8 mouse cellular contexts compared by ENCODE assay signal in genomic region chr1:105663171-105663961, GRCm38 (mm10). TPM values are rescaled to one million over a fixed set of nuclear protein-coding genes. Genes with fewer than 3 reads are reported as not detected.
DNase-seq lines count a peak whose midpoint lies in the region; ATAC-seq and TF ChIP-seq lines count a peak whose summit lies in the region.

TSS of gene Pign (minus strand) at chr1:105663677.
TSS of gene Relch (plus strand) at chr1:105663861.

- H3K4me2 ChIP-seq in heart, embryonic 12.5 days = peak within 1 kb of the TSS; percentile 91
- H3K4me2 ChIP-seq in kidney, postnatal 0 days (ENCODE audit: low read length) = peak within 1 kb of the TSS; percentile 97
- H3K4me2 ChIP-seq in liver, embryonic 11.5 days = peak within 1 kb of the TSS; percentile 87
- peak within 1 kb of the TSS; percentile 95 for H3K4me2 ChIP-seq in stomach, embryonic 14.5 days (replicated peaks; ENCODE audit: low read depth, low read length)

- peak within 1 kb of the TSS; percentile 99 for H3K4me3 ChIP-seq in heart, embryonic 12.5 days
- peak within 1 kb of the TSS; percentile 98 for H3K4me3 ChIP-seq in kidney, postnatal 0 days (replicated peaks; ENCODE audit: low read depth, low read length)
- H3K4me3 ChIP-seq in liver, embryonic 11.5 days (ENCODE audit: low read depth, low read length) = peak within 1 kb of the TSS; percentile 98
- H3K4me3 ChIP-seq in stomach, embryonic 14.5 days (ENCODE audit: low read depth, low read length) = peak within 1 kb of the TSS; percentile 96

- TF ChIP-seq CTCF in kidney, postnatal 0 days (IDR thresholded peaks at IDR 0.05; ENCODE audit: low read depth) = peak; percentile 42; the same call in 1 of the 2 replicates

- ATAC-seq in erythroid progenitor cell, adult 5-6 weeks (replicated peaks; ENCODE audit: low FRiP score, poor library complexity, severe bottlenecking) = peak; percentile 92
- ATAC-seq in heart, embryonic 12.5 days (ENCODE audit: insufficient number of reproducible peaks, low FRiP score) = peak; percentile 99
- ATAC-seq in kidney, postnatal 0 days (replicated peaks; ENCODE audit: low FRiP score, low read depth) = peak; percentile 99
- peak; percentile 97 for ATAC-seq in liver, embryonic 11.5 days (replicated peaks; ENCODE audit: low FRiP score)
- peak; percentile 99 for ATAC-seq in stomach, embryonic 14.5 days (ENCODE audit: insufficient number of reproducible peaks, insufficient read depth, low FRiP score, low read depth)

- H3K9ac ChIP-seq in heart, embryonic 12.5 days = peak within 1 kb of the TSS; percentile 88
- H3K9ac ChIP-seq in kidney, postnatal 0 days (ENCODE audit: low read depth, low read length) = peak within 1 kb of the TSS; percentile 95
- H3K9ac ChIP-seq in liver, embryonic 11.5 days (ENCODE audit: low read depth, low read length) = peak within 1 kb of the TSS; percentile 91
- peak within 1 kb of the TSS; percentile 78 for H3K9ac ChIP-seq in stomach, embryonic 14.5 days (replicated peaks; ENCODE audit: low read depth, low read length)

- H3K27me3 ChIP-seq in heart, embryonic 12.5 days (replicated peaks) = no peaks in the 10 kb centered on the region
- H3K27me3 ChIP-seq in kidney, postnatal 0 days (ENCODE audit: insufficient read depth, low read length) = no peaks in the 10 kb centered on the region
- H3K27me3 ChIP-seq in liver, embryonic 11.5 days (replicated peaks; ENCODE audit: control insufficient read depth, insufficient read depth, low read length) = no peaks in the 10 kb centered on the region
- H3K27me3 ChIP-seq in stomach, embryonic 14.5 days (ENCODE audit: control insufficient read depth, insufficient read depth, low read length) = no peaks in the 10 kb centered on the region

- H3K9me3 ChIP-seq in heart, embryonic 12.5 days (replicated peaks) = no peaks in the 10 kb centered on the region
- H3K9me3 ChIP-seq in kidney, postnatal 0 days (replicated peaks; ENCODE audit: low read length) = no peaks in the 10 kb centered on the region
- H3K9me3 ChIP-seq in liver, embryonic 11.5 days (ENCODE audit: control insufficient read depth, low read length) = no peaks in the 10 kb centered on the region
- H3K9me3 ChIP-seq in stomach, embryonic 14.5 days (ENCODE audit: control insufficient read depth, low read depth, low read length) = no peaks in the 10 kb centered on the region

- peaks cover 10% of the 10 kb centered on the region for H3K4me1 ChIP-seq in heart, embryonic 12.5 days (replicated peaks)
- H3K4me1 ChIP-seq in kidney, postnatal 0 days (replicated peaks; ENCODE audit: insufficient read depth, low read length) = peaks cover 4% of the 10 kb centered on the region; the same call in 1 of the 2 replicates
- H3K4me1 ChIP-seq in liver, embryonic 11.5 days (replicated peaks; ENCODE audit: control insufficient read depth, insufficient read depth, low read length) = no peaks in the 10 kb centered on the region; the same call in 1 of the 2 replicates
- no peaks in the 10 kb centered on the region for H3K4me1 ChIP-seq in stomach, embryonic 14.5 days (ENCODE audit: control insufficient read depth, insufficient read depth, low read length)

- DNase-seq in CD4-positive helper T cell, adult 2 months (ENCODE audit: low read depth, low spot score) = peak; percentile 99
- DNase-seq in brain, embryonic 18.5 days (ENCODE audit: low read depth, low spot score) = peak; percentile 97
- peak; percentile 100 for DNase-seq in kidney, postnatal 0 days (ENCODE audit: low spot score)
- DNase-seq in liver, embryonic 11.5 days (ENCODE audit: low spot score) = peak; percentile 93
- DNase-seq in naive thymus-derived CD4-positive, alpha-beta T cell, adult 2 months (ENCODE audit: low read depth) = peak; percentile 99

- WGBS in heart, embryonic 12.5 days = under 1% methylated on average over 41 of the region's 41 CpGs
- WGBS in kidney, postnatal 0 days = 0% methylated on average over 41 of the region's 41 CpGs
- under 1% methylated on average over 41 of the region's 41 CpGs for WGBS in liver, embryonic 11.5 days
- 1% methylated on average over 41 of the region's 41 CpGs for WGBS in stomach, embryonic 14.5 days

- no peaks in the 10 kb centered on the region for H3K36me3 ChIP-seq in heart, embryonic 12.5 days
- H3K36me3 ChIP-seq in kidney, postnatal 0 days (ENCODE audit: insufficient read depth, low read length) = no peaks in the 10 kb centered on the region
- H3K36me3 ChIP-seq in liver, embryonic 11.5 days (ENCODE audit: control insufficient read depth, insufficient read depth, low read length) = no peaks in the 10 kb centered on the region
- H3K36me3 ChIP-seq in stomach, embryonic 14.5 days (ENCODE audit: control insufficient read depth, insufficient read depth, low read length) = peaks cover 4% of the 10 kb centered on the region; the same call in 1 of the 2 replicates

- peak within 1 kb of the TSS; percentile 88 for H3K27ac ChIP-seq in heart, embryonic 12.5 days (ENCODE audit: poor library complexity, severe bottlenecking)
- peak within 1 kb of the TSS; percentile 87 for H3K27ac ChIP-seq in kidney, postnatal 0 days
- H3K27ac ChIP-seq in liver, embryonic 11.5 days (ENCODE audit: low read depth, low read length) = peak within 1 kb of the TSS; percentile 78
- H3K27ac ChIP-seq in stomach, embryonic 14.5 days (ENCODE audit: low read length) = peak within 1 kb of the TSS; percentile 82; the same call in 1 of the 2 replicates

RNA-seq across cellular contexts. Expression of gene Pign, which starts in this region (rescaled TPM):
- 13.0 and 27.4 TPM in 2 replicates for total RNA-seq in erythroid progenitor cell, adult 5-6 weeks (2015; ENCODE audit: low replicate concordance)
- total RNA-seq in erythroid progenitor cell, adult 5-6 weeks (2017; ENCODE audit: low replicate concordance) = 26.7 and 33.8 TPM in 2 replicates
- polyA plus RNA-seq in heart, embryonic 12.5 days (2016; fragmentation: Nextera tagmentation; extraction: Ambion mirVana) = 16.4 and 17.4 TPM in 2 replicates
- polyA plus RNA-seq in kidney, postnatal 0 days (2015; fragmentation: Nextera tagmentation; extraction: Ambion mirVana) = 8.4 and 9.6 TPM in 2 replicates
- polyA plus RNA-seq in liver, embryonic 11.5 days (2014; fragmentation: Nextera tagmentation; extraction: Ambion mirVana) = 13.7 and 16.2 TPM in 2 replicates
- polyA plus RNA-seq in stomach, embryonic 14.5 days (2014; fragmentation: Nextera tagmentation; extraction: Ambion mirVana) = 24.0 and 29.0 TPM in 2 replicates

RNA-seq across cellular contexts. Expression of gene Relch, which starts in this region (rescaled TPM):
- 69.2 and 70.4 TPM in 2 replicates for total RNA-seq in erythroid progenitor cell, adult 5-6 weeks (2015; ENCODE audit: low replicate concordance)
- 36.8 and 73.9 TPM in 2 replicates for total RNA-seq in erythroid progenitor cell, adult 5-6 weeks (2017; ENCODE audit: low replicate concordance)
- polyA plus RNA-seq in heart, embryonic 12.5 days (2016; fragmentation: Nextera tagmentation; extraction: Ambion mirVana) = 23.4 and 25.2 TPM in 2 replicates
- 21.8 and 22.5 TPM in 2 replicates for polyA plus RNA-seq in kidney, postnatal 0 days (2015; fragmentation: Nextera tagmentation; extraction: Ambion mirVana)
- 24.0 and 25.1 TPM in 2 replicates for polyA plus RNA-seq in liver, embryonic 11.5 days (2014; fragmentation: Nextera tagmentation; extraction: Ambion mirVana)
- 32.4 and 35.1 TPM in 2 replicates for polyA plus RNA-seq in stomach, embryonic 14.5 days (2014; fragmentation: Nextera tagmentation; extraction: Ambion mirVana)

Comparison
In these comparisons a context has a peak if more than half of its experiments do, and no peak if none do; other contexts are left out.
1. Peak in every context shown above with its lines: DNase-seq, ATAC-seq, H3K4me3 ChIP-seq and H3K27ac ChIP-seq.